Mouse (Mus musculus): ENCODE data around the gene Tasp1. TPM values are rescaled to one million over a fixed set of nuclear protein-coding genes. Genes with fewer than 3 reads are reported as not detected.
"Not testable (repeated sequence)": the region's sequence is repeated elsewhere in the genome, so short reads cannot be mapped to it uniquely, and the experiment has no call there.

Tasp1 gene
- polyA plus RNA-seq, 1 experiment from 2014 or later: 18.4 TPM

DNA sequence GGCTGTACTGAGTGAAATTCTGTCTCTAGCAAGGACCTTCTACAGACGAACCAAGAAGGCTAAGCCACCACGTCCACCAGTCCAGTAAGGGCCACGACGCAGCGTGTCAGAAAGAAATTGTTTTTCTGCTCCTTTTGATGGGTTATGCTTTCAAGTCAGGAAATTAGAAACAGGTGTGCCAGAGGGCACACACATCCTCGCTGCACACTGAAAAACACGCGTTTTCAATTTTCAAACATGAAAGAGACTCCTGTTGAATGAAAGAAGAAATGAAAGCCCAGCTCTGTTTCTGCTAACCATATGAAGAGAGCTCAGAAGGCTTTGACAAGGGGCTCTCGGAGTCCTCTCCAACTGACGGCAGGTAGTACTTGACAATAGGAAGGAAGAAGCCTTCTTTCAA is 132.0 kb downstream of the Tasp1 start:
- Histone ChIP-seq H3K4me1 (replicated peaks) (no peaks in the 10 kb centered on the region), H3K36me3 (no peaks in the 10 kb centered on the region), H3K4me3 (replicated peaks) (no peak overlapping the region), H3K4me2 (no peak overlapping the region), H3K9me3 (replicated peaks) (no peaks in the 10 kb centered on the region), H3K9ac (no peak overlapping the region), H3K27ac (no peak overlapping the region), H3K27me3 (no peaks in the 10 kb centered on the region)
- ATAC-seq (ENCODE audit: low read depth) (no peak), DNase-seq (no peak)
- 73% methylated on average over 10 of the region's 10 CpGs for WGBS (ENCODE audit: insufficient replicate concordance)

DNA sequence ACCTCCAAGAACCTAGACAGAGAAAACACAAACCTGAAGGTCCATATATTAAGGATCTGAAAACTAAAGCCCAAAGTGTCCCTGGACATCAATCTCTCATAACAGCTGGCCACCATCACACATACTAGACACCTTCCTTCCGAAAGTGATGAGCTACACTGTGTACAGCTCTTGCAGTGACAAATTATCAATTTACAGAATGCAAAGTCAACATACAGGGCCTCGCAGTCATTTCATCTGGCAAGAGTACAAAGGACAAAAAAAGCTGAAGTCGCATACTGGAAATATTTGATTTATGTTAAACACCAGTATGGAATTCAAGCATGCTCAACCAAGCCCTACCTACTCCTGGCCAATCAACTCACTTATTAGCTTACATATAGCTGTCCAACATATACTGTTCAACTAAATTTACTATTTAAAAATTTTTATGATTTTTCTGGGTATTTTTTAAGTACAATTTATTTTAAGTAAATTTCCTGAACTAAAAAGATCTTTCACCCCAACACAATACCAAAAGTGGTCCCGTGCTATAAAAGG is 132.5 kb downstream of the Tasp1 start:
- Histone ChIP-seq H3K27me3 (no peaks in the 10 kb centered on the region), H3K9ac (no peak overlapping the region), H3K4me1 (replicated peaks) (no peaks in the 10 kb centered on the region), H3K9me3 (replicated peaks) (no peaks in the 10 kb centered on the region), H3K27ac (no peak overlapping the region), H3K4me2 (no peak overlapping the region), H3K36me3 (no peaks in the 10 kb centered on the region), H3K4me3 (replicated peaks) (no peak overlapping the region)
- ATAC-seq (ENCODE audit: low read depth) (no peak), DNase-seq (no peak)
- WGBS (ENCODE audit: insufficient replicate concordance): 75% methylated on average over 4 of the region's 4 CpGs

DNA sequence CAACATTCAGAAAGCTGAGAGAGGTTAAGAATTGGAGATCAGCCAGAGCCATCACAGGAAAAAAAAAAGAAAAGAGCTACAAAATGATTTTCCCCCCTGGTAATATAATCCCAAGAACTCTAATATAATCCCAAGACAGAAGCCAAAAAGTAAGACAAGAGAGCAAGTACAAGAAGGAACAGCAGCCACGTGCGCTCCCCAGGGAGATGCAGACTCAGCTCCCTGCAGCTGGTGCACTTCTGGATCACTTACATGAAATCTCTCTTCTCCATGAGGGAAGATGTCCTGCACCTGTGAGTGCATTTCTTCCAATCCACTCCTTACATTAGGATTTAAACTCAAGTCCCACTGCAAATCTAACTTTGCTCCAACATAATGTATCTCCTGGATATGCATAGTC is 134.4 kb downstream of the Tasp1 start:
- Histone ChIP-seq H3K27ac (no peak overlapping the region), H3K4me1 (replicated peaks) (no peaks in the 10 kb centered on the region), H3K9ac (no peak overlapping the region), H3K9me3 (replicated peaks) (no peaks in the 10 kb centered on the region), H3K27me3 (no peaks in the 10 kb centered on the region), H3K36me3 (no peaks in the 10 kb centered on the region), H3K4me2 (no peak overlapping the region), H3K4me3 (replicated peaks) (no peak overlapping the region)
- ATAC-seq (ENCODE audit: low read depth) (no peak), DNase-seq (no peak)
- 88% methylated on average over 2 of the region's 2 CpGs for WGBS (ENCODE audit: insufficient replicate concordance)

DNA sequence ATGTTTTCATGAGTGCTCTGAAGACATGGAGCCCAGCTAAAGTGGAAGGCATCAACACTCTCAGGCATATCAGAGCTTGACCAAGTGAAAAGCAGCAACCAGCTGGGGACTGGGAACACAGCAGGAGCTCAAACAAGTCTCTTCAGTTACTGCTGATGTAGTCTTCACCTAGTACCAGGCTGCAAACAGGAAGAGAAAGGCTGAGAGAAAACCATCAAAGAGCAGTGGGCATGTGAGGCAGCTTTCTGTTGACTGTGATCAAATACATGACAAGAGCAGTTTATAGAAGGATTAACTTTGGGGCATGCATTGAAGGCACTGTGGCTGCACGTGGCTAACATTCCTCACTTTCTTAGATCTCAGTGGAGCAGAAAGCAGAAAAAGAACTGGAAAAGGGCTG is 141.7 kb downstream of the Tasp1 start:
- Histone ChIP-seq H3K9me3 (replicated peaks) (no peaks in the 10 kb centered on the region), H3K27me3 (no peaks in the 10 kb centered on the region), H3K4me1 (replicated peaks) (no peaks in the 10 kb centered on the region), H3K9ac (no peak overlapping the region), H3K36me3 (no peaks in the 10 kb centered on the region), H3K4me2 (no peak overlapping the region), H3K27ac (no peak overlapping the region), H3K4me3 (replicated peaks) (no peak overlapping the region)
- 28% methylated on average over 1 of the region's 1 CpGs for WGBS (ENCODE audit: insufficient replicate concordance)
- ATAC-seq (ENCODE audit: low read depth): no peak
- DNase-seq: no peak

DNA sequence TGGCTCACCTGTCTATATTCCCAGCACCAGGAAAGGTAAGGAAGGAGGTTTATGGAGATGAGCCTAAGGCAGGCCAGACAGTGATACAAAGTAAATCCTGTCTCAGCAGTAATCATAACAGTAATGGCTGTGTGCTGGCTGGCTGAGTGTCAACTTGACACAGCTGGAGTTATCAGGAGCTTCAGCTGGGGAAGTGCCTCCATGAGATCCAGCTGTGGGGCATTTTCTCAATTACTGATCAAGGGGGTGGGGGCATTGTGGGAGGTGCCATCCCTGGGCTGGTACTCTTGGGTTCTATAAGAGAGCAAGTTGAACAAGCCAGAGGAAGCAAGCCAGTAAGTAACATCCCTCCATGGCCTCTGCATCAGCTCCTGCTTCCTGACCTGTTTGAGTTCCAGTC is 145.2 kb downstream of the Tasp1 start:
- not testable (repeated sequence) for H3K9ac ChIP-seq; H3K4me2 ChIP-seq; H3K36me3 ChIP-seq; ATAC-seq (ENCODE audit: low read depth); DNase-seq; H3K9me3 ChIP-seq (replicated peaks); H3K27ac ChIP-seq; H3K4me3 ChIP-seq (replicated peaks); H3K27me3 ChIP-seq; H3K4me1 ChIP-seq (replicated peaks)

DNA sequence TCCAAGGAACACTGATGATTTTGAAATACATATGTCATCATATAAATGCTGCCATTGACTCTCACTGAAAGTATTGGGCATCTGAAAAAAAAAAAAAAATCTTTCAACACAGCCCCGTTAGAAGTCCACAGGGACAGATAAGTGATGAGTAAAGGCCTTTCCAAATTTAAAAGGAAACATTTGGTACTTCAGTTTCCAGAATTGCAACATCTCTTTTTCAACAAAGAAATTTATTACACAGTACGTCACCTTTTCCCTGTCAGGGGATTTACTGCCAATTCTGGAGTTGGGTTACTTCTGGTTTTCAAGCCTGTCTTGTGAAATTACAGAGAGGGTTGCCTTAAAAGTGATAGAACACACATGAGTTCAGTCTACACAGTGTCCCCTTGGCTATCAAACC is 146.8 kb downstream of the Tasp1 start:
- ATAC-seq (ENCODE audit: low read depth) (no peak), DNase-seq (no peak)
- Histone ChIP-seq H3K36me3 (no peaks in the 10 kb centered on the region), H3K4me1 (replicated peaks) (no peaks in the 10 kb centered on the region), H3K27ac (no peak overlapping the region), H3K4me2 (no peak overlapping the region), H3K9ac (no peak overlapping the region), H3K4me3 (replicated peaks) (no peak overlapping the region), H3K27me3 (no peaks in the 10 kb centered on the region), H3K9me3 (replicated peaks) (no peaks in the 10 kb centered on the region)
- 63% methylated on average over 2 of the region's 2 CpGs for WGBS (ENCODE audit: insufficient replicate concordance)

DNA sequence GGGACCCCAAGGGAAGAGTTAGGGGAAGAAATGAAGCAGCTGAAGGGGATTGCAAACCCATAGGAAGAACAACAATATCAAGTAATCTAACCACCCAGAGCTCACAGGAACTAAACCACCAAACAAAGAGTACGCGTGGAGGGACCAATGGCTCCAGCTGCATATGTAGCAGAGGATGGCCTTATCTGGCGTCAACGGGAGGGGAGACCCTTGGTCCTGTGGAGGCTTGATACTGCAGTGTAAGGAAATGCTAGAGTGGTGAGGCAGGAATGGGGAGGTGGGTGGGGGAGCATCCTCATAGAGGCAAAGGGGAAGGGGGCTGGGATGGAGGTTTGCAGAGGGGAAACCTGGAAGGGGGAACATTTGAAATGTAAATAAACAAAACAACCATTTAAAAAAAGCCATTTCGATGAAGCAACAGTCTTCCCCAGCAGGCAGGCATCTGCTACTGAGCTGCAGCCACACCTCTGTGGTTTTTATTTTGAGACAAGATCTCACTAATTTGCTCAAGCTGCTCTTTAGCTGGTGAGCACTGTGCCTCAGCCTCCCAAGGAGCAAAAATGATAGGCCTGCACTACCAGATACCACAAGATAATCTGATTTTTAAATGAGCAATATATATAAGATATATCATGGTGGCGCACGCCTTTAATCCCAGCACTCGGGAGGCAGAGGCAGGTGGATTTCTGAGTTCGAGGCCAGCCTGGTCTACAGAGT is 160.0 kb downstream of the Tasp1 start:
- no peaks in the 10 kb centered on the region for H3K9me3 ChIP-seq (replicated peaks)
- no peak overlapping the region for H3K4me2 ChIP-seq
- no peak overlapping the region for H3K9ac ChIP-seq
- H3K36me3 ChIP-seq: no peaks in the 10 kb centered on the region
- WGBS (ENCODE audit: insufficient replicate concordance): 48% methylated on average over 9 of the region's 9 CpGs
- ATAC-seq (ENCODE audit: low read depth) (peak; percentile 77), DNase-seq (peak; percentile 9)
- no peak overlapping the region for H3K27ac ChIP-seq
- H3K27me3 ChIP-seq: no peaks in the 10 kb centered on the region
- H3K4me1 ChIP-seq (replicated peaks): no peaks in the 10 kb centered on the region; the same call in 1 of the 2 replicates
- H3K4me3 ChIP-seq (replicated peaks): no peak overlapping the region

DNA sequence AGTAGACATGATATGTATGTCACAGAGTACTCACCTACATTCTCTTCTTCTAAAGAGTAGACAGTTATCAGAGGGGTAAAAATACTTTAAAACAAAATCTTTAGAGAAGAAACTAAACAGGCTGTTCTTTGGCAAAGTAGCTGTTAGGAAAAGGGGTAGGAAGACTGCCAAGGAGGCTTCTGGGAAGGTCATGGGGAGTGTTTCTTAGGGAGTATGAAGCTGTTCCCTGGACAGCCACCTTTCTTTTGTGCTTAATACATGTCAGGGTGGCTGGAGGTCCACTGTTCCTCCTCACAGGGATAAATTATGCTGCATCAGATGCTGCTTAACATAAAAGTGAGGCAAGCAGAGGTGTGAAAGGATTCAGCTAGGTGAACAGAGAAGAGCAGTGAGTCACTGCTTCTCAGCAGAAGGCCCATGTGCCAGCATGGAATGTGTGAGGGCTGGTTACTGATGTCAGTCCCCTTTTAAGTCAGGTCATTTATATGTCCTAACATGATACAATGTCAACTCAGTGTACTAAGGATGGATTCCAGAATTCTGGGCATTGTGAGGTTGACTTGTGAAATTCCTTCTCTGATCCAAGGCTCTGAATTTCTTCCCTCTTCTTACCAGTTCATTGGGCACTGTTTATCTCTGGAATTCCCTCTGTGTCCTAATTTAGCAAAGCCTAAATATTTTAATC is 175.1 kb downstream of the Tasp1 start:
- ATAC-seq (ENCODE audit: low read depth) (no peak), DNase-seq (no peak)
- Histone ChIP-seq H3K27ac (no peak overlapping the region), H3K9ac (no peak overlapping the region), H3K4me1 (replicated peaks) (no peaks in the 10 kb centered on the region), H3K4me3 (replicated peaks) (no peak overlapping the region), H3K4me2 (no peak overlapping the region), H3K36me3 (no peaks in the 10 kb centered on the region), H3K27me3 (no peaks in the 10 kb centered on the region), H3K9me3 (replicated peaks) (no peaks in the 10 kb centered on the region)

DNA sequence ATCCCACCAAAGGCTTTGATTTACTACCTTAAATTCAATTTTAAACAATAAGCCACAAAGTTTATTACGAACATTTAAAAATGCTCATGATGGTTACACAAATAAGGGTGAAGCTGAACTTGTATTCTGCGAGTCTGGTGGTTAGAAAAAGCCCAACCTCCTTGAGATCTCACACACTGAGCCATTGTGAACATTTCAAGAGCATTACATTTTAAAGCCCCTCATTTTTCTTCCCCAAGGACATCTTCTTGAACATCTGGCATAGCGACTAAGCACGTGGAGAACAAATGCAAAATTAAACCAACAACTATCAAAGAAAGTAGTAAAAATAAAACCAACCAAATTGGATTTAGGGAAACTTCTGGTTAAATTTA is 182.4 kb downstream of the Tasp1 start:
- Histone ChIP-seq H3K9ac (no peak overlapping the region), H3K9me3 (replicated peaks) (no peaks in the 10 kb centered on the region), H3K4me2 (no peak overlapping the region), H3K27me3 (no peaks in the 10 kb centered on the region), H3K4me1 (replicated peaks) (no peaks in the 10 kb centered on the region), H3K27ac (no peak overlapping the region), H3K4me3 (replicated peaks) (no peak overlapping the region), H3K36me3 (no peaks in the 10 kb centered on the region)
- DNase-seq (no peak), ATAC-seq (ENCODE audit: low read depth) (no peak)
- WGBS (ENCODE audit: insufficient replicate concordance): 79% methylated on average over 4 of the region's 4 CpGs

DNA sequence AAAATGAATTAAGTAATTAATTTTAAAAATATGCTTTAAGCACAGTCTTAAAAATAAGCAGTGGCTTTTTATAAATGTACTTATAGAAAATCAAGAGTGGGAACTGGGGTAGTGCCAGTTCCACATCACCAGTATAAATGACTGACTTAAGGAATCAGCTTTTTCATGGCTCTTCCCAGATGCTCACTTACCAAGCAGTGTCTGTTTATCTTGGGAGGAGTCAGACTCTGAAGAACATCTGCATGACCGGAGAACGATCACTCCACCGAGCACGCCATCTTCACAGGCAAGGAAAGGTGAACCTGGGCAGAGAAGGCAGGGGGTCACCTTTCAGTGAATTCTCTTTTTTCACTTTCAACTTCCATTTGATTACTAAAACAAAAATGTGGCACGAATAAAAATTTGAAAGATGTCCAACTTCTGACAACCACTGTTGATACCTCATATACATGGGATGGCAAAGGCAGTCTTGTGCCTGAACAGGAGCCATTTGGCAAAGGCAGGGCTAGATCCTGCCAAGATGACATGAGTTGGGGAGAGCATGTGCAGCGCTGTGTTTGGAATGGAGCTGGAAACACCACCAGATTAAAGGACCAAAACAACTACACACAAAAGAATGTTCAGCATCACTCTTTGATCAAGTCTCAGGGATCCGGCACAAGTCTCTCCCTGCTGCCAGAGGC is 182.9 kb downstream of the Tasp1 start:
- 84% methylated on average over 7 of the region's 7 CpGs for WGBS (ENCODE audit: insufficient replicate concordance)
- no peaks in the 10 kb centered on the region for H3K36me3 ChIP-seq
- H3K27ac ChIP-seq: no peak overlapping the region
- H3K4me1 ChIP-seq (replicated peaks): no peaks in the 10 kb centered on the region
- H3K4me2 ChIP-seq: no peak overlapping the region
- no peak overlapping the region for H3K4me3 ChIP-seq (replicated peaks)
- H3K27me3 ChIP-seq: no peaks in the 10 kb centered on the region
- no peaks in the 10 kb centered on the region for H3K9me3 ChIP-seq (replicated peaks)
- H3K9ac ChIP-seq: no peak overlapping the region
- DNase-seq (no peak), ATAC-seq (ENCODE audit: low read depth) (no peak)

DNA sequence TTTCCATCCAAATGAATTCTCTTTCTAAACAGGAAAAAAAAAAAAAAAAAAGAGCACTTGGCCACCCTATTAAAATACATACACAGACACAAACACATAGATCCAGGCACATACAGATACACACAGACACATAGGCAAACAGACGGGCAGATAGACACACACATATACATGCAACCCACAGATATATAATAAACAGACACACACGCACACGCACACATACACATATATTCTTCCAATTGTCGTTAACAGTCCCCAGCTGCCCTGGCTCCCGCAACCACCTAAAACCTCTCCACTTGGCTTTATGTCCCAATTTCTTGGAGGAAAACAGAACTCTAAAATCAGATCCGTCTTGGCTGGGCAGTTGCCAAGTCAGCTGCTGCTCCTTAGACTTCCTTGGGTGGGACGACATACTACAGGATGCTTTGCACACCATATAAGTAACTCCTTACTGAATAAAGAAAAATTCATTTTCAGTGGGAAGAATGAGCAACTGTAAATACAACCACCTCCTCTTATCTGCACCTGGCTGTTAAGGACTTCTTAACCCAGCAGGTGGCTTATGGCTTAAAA is 188.5 kb downstream of the Tasp1 start:
- no peaks in the 10 kb centered on the region for H3K9me3 ChIP-seq (replicated peaks)
- no peak overlapping the region for H3K4me2 ChIP-seq
- DNase-seq: no peak
- 85% methylated on average over 7 of the region's 7 CpGs for WGBS (ENCODE audit: insufficient replicate concordance)
- H3K4me1 ChIP-seq (replicated peaks): no peaks in the 10 kb centered on the region
- H3K27ac ChIP-seq: no peak overlapping the region
- H3K9ac ChIP-seq: no peak overlapping the region
- no peaks in the 10 kb centered on the region for H3K27me3 ChIP-seq
- no peak overlapping the region for H3K4me3 ChIP-seq (replicated peaks)
- no peaks in the 10 kb centered on the region for H3K36me3 ChIP-seq
- no peak for ATAC-seq (ENCODE audit: low read depth)

All from liver, embryonic 13.5 days (tissue).